Mouse (Mus musculus) heart, embryonic 14.5 days (tissue): ENCODE data around the gene Gm21985. TPM values are rescaled to one million over a fixed set of nuclear protein-coding genes. Genes with fewer than 3 reads are reported as not detected.
A peak's percentile ranks its signal among the peaks of the same experiment; 100 is the strongest.

Source experiments
- ATAC-seq: fragments of 200-750 bp; cut with Nextera tagmentation; 2 replicates; pipeline ENCODE4 v1.8.0; 2017; ENCODE audit warnings: low read depth, moderate TSS enrichment; ENCODE audit not compliant: insufficient number of reproducible peaks, insufficient read depth, low FRiP score
- H3K27ac ChIP-seq, 2 experiments: fragments of 200-500 bp in 1 of 2; fragments of 300-500 bp in 1 of 2; sonication (generic) in 1 of 2; replicated peaks in 1 of 2; 2 replicates each; pipeline ENCODE4 v1.5.1; 2012 to 2014; ENCODE audit warnings: low read depth in 2 of 2, low read length in 2 of 2, control low read depth in 1 of 2, mild to moderate bottlenecking in 1 of 2, mixed read lengths in 1 of 2; ENCODE audit not compliant: control insufficient read depth in 1 of 2, insufficient read depth in 1 of 2
- H3K27me3 ChIP-seq: fragments of 300-500 bp; sonication (generic); 2 replicates; pipeline ENCODE4 v1.6.1; 2014; ENCODE audit warnings: mild to moderate bottlenecking, low read length, control low read depth; ENCODE audit not compliant: control insufficient read depth, insufficient read depth
- H3K36me3 ChIP-seq: fragments of 300-500 bp; sonication (generic); 2 replicates; pipeline ENCODE4 v1.6.1; 2014; ENCODE audit warnings: mild to moderate bottlenecking, control low read depth, low read length, mixed read lengths; ENCODE audit not compliant: control insufficient read depth, insufficient read depth
- H3K4me1 ChIP-seq, 2 experiments: fragments of 200-500 bp in 1 of 2; fragments of 300-500 bp in 1 of 2; sonication (generic) in 1 of 2; 2 replicates each; pipeline ENCODE4 v1.6.1; 2012 to 2014; ENCODE audit warnings: low read length in 2 of 2, control low read depth in 1 of 2, mixed read lengths in 1 of 2; ENCODE audit not compliant: control insufficient read depth in 2 of 2, insufficient read depth in 2 of 2
- H3K4me2 ChIP-seq: fragments of 300-500 bp; sonication (generic); 2 replicates; pipeline ENCODE4 v1.6.1; 2014; ENCODE audit warnings: mild to moderate bottlenecking, low read length
- H3K4me3 ChIP-seq, 2 experiments: fragments of 200-500 bp in 1 of 2; fragments of 300-500 bp in 1 of 2; sonication (generic) in 1 of 2; 2 replicates each; pipeline ENCODE4 v1.5.1; 2012 to 2014; ENCODE audit warnings: low read length in 2 of 2, mild to moderate bottlenecking in 2 of 2, control low read depth in 1 of 2, low read depth in 1 of 2, moderate library complexity in 1 of 2; ENCODE audit not compliant: control insufficient read depth in 1 of 2, insufficient read depth in 1 of 2
- H3K9ac ChIP-seq: fragments of 300-500 bp; sonication (generic); 2 replicates; pipeline ENCODE4 v1.6.1; 2014; ENCODE audit warnings: mild to moderate bottlenecking, low read length
- H3K9me3 ChIP-seq: fragments of 300-500 bp; sonication (generic); 2 replicates; pipeline ENCODE4 v1.6.1; 2016; ENCODE audit warnings: low read length, control low read depth; ENCODE audit not compliant: control insufficient read depth
- WGBS: fragments of 180-500 bp; shearing (Covaris S2); extraction: QIAGEN DNeasy Blood & Tissue Kit; methylation state at CpG from one replicate; pipeline ENCODE4 v1.1.7; 2014; 5-methylcytosine and 5-hydroxymethylcytosine counted together
- polyA plus RNA-seq: library from polyadenylated mRNA; unstranded; fragments of >200 nt; fragmentation: Nextera tagmentation; extraction: Ambion mirVana; gene quantifications from 2 replicates; pipeline ENCODE4 v1.2.1, GENCODE M21; 2014

The Gm21985 gene
- polyA plus RNA-seq, 1 experiment from 2014 or later: not detected

DNA sequence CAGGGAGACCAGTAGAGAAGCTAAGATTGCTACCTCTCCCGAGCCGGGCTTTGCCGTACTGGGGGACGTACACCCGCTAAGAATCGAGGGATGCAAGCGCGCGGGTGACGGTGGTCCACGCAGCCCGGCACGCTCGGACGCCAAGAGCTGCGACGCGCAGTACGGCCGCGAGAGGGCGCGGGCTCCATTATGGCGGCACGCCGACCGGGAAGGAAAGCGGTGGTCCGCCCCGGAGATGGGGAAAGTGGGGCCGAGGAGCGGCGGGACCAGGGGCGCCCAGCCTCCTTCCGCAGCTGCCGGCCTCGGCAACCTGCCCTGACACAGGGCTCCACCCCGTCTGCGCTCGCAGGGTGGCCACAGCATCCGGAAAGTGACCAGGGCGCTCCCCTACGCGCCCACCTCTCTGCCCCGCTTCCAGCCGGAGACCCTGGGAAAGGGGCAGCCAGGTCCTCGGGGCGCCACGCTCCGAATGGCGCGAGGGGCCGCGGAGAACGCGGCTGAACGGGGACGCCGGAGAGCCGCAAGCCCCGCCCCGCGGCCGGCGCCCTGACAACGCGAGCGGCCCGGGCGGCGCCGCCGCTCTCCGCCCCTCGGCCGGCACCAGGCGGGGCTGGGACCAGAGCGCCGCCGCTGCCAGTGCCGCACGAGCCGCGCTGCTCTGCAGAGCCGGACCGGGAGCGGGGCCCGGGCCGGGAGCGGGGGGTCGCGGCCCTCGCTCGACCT, 26.7 kb upstream of the Gm21985 start, which contains the start of gene Lpcat4:
Gene Lpcat4, plus strand, starts transcription at position 257 of the 723 bp plus-strand sequence.
- Histone ChIP-seq H3K4me1 (peaks cover 4 to 14% of the 10 kb centered on the region in 2 experiments), H3K4me3 (peak within 1 kb of the TSS; percentile 87 to 94), H3K27me3 (no peaks in the 10 kb centered on the region), H3K4me2 (peak within 1 kb of the TSS; percentile 98), H3K9ac (peak within 1 kb of the TSS; percentile 86), H3K9me3 (no peaks in the 10 kb centered on the region), H3K36me3 (peaks cover 8% of the 10 kb centered on the region), H3K27ac (peak within 1 kb of the TSS; percentile 89 to 93)
- ATAC-seq: peak; percentile 85
- WGBS: under 1% methylated on average over 88 of the region's 94 CpGs

DNA sequence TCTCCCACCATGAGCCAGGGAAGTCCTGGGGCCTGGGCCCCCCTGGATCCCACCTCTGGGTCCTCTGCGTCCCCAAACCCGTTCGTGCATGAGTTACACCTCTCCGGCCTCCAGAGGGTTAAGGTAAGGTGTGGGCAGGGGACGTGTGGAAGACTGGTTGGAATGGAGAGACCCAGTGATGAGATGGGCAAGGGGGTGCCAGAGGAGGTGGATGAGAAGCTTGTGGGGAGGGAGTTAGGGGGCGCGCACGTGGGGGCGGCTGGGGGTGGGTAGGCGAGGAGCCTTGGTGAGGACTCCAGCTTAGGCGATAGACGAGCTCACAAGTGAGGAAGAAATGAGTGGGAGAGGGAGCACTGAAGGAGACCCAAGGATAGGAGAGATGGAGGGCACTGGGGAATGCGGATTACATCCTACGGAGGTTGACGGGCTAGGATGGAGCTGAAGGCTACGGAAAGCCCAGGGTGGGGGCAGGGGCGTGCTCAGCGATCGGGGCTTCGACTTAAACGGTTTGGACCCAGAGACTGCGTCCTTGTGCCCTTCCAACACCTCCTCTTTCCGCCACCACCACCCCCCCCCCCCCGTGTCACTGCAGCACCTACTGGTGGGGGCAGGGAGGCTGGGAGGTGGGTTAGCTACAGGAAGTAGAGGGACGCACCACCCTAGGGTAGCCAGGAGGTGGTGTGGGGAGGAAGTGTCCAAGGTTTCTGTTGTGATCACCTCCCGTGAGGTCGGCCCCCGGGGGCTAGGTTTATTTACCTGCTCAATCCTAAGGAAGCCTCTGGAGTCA, 26.0 kb upstream of the Gm21985 start:
- no peaks in the 10 kb centered on the region for H3K9me3 ChIP-seq
- 1% methylated on average over 27 of the region's 28 CpGs for WGBS
- H3K9ac ChIP-seq: peak overlapping the region; percentile 86
- peaks cover 4 to 14% of the 10 kb centered on the region in 2 experiments for H3K4me1 ChIP-seq
- H3K4me2 ChIP-seq: peak overlapping the region; percentile 98
- no peaks in the 10 kb centered on the region for H3K27me3 ChIP-seq
- peak; percentile 37 for ATAC-seq
- peaks cover 14% of the 10 kb centered on the region for H3K36me3 ChIP-seq
- peak overlapping the region; percentile 87 to 94 for H3K4me3 ChIP-seq
- H3K27ac ChIP-seq: peak overlapping the region in 1 of 2 experiments; percentile 89; a peak in 2 of 4 replicates

DNA sequence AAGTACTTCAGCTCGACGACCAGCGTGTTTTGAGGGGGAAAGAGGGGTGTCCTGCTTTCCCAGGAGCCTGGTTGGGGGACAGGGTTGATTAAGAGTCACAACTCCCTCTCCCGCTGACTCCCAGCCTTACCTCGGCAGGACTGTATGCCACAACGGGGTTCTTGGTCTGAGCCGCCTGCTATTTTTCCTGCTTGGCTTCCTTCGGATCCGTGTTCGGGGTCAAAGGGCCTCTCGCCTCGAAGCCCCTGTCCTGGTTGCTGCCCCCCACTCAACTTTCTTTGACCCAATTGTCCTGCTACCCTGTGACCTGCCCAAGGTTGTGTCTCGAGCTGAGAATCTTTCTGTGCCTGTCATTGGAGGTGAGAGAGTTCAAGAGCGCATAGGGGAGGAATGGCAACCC, 24.3 kb upstream of the Gm21985 start:
- Histone ChIP-seq H3K27me3 (no peaks in the 10 kb centered on the region), H3K9me3 (no peaks in the 10 kb centered on the region), H3K4me1 (peaks cover 4 to 14% of the 10 kb centered on the region in 2 experiments), H3K4me3 (no peak overlapping the region), H3K4me2 (no peak overlapping the region), H3K9ac (no peak overlapping the region), H3K36me3 (peaks cover 27% of the 10 kb centered on the region), H3K27ac (no peak overlapping the region)
- WGBS: 77% methylated on average over 14 of the region's 14 CpGs
- no peak for ATAC-seq

DNA sequence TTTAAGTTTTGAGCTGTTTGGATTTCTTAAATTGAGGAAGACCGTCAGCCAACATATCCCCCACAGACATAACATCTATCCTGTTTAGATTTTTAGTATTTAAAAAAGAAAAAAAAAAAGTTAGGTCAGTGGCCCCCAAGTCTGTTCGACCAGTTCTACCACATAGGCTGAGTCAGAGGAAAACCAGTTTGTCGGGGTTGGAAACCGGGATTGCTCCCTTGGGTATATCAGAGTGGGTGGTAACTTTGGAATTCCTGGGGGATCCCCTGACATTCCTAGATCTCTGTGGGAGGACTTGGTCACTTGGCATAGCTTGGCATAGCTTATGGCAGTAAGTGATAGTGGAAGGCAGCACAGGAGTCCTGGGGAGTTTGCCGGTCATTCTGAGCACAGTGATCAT, 20.8 kb upstream of the Gm21985 start:
- H3K27me3 ChIP-seq: no peaks in the 10 kb centered on the region
- ATAC-seq: no peak
- WGBS: 84% methylated on average over 5 of the region's 5 CpGs
- H3K4me2 ChIP-seq: no peak overlapping the region
- H3K4me1 ChIP-seq: peaks cover 4 to 5% of the 10 kb centered on the region in 2 experiments
- H3K36me3 ChIP-seq: peaks cover 27% of the 10 kb centered on the region
- no peaks in the 10 kb centered on the region for H3K9me3 ChIP-seq
- no peak overlapping the region for H3K4me3 ChIP-seq
- H3K9ac ChIP-seq: no peak overlapping the region
- H3K27ac ChIP-seq: no peak overlapping the region

DNA sequence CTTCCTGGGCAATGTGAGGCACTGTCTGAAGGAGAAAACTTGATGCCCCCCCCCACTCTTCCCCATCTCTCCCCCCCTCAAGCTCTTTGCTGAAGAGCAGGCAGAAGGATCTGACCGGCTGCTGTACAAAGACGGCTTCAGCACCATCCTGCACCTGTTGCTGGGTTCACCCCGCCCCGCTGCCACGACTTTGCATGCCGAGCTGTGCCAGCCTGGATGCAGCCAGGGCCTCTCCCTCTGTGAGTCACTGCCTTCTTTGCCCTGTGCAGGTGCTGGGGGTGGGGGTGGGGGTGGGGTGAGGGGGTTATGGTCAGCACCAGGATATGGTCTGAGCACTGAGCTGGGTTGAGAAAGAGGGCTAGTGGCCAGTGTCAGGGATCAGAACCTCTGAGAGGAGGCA, 19.9 kb upstream of the Gm21985 start:
- ATAC-seq: 0 out of 2 replicates have a peak, but pooled peaks have one; percentile 15
- Histone ChIP-seq H3K27ac (no peak overlapping the region), H3K4me2 (no peak overlapping the region)

DNA sequence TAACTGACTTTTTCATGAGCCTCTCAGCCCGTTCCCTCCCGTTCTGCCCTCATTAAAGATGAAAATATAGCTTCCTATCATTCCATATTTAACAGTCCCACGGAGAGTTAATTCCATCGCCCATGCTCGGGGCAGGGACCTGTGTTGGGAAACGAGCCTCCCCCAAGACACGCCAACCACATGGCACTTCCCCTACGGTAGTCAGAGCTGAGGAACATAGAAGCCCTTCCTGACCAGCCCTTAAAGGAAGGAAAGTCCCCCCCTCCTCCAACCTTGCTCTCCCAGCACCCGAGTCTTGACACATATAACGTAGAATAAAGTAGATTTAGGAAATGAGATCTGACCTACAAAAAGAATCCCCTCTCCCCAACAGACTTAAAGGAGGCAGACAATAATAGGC, 18.8 kb upstream of the Gm21985 start:
- Histone ChIP-seq H3K4me1 (no peaks in the 10 kb centered on the region), H3K9me3 (no peaks in the 10 kb centered on the region), H3K4me2 (no peak overlapping the region), H3K9ac (no peak overlapping the region), H3K27ac (no peak overlapping the region), H3K36me3 (peaks cover 27% of the 10 kb centered on the region), H3K4me3 (no peak overlapping the region), H3K27me3 (no peaks in the 10 kb centered on the region)
- no peak for ATAC-seq
- 84% methylated on average over 10 of the region's 10 CpGs for WGBS

More for the DNA sequence above, 19.9 kb upstream of the Gm21985 start:
- Histone ChIP-seq H3K27me3 (no peaks in the 10 kb centered on the region), H3K36me3 (peaks cover 27% of the 10 kb centered on the region), H3K9ac (no peak overlapping the region), H3K4me1 (no peaks in the 10 kb centered on the region), H3K4me3 (no peak overlapping the region), H3K9me3 (no peaks in the 10 kb centered on the region)
- 88% methylated on average over 6 of the region's 6 CpGs for WGBS

DNA sequence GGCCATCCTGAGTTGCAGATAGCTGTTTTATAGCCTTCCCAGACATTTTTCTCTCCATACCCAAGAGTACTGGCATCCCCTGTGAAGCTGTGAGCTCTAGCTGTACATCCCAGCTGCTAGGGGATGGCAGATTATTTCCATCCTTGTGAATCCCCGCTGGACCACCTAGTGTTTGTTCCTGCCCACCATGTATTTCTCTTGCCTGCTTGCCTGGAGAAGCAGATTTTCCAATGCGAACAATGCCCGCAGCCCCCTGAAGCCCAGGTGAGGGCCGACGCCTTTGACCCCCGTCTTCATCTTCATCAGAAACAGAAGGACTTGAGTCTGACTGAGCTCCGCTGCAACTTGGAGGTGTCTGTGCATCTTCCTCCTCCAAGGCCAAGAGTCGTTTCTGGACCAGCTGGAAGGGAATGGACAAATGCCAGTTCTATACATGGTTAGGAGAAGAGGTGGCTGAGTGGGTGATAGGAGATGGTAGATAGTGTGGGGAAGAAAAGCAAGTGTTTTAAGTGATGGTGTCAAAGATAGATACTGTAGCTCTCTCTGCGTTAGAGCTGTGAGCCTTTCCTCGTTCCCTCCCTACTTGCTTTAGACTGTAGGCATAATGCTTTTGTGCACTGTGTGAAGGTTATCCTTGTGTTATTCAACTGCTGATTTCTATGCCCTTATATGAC, 16.2 kb upstream of the Gm21985 start:
- H3K9ac ChIP-seq: no peak overlapping the region
- 81% methylated on average over 10 of the region's 10 CpGs for WGBS

More for the DNA sequence above, 16.2 kb upstream of the Gm21985 start:
- Histone ChIP-seq H3K4me3 (no peak overlapping the region), H3K4me1 (no peaks in the 10 kb centered on the region), H3K9me3 (no peaks in the 10 kb centered on the region), H3K27me3 (no peaks in the 10 kb centered on the region), H3K36me3 (peaks cover 13% of the 10 kb centered on the region; the same call in 1 of the 2 replicates), H3K4me2 (no peak overlapping the region), H3K27ac (no peak overlapping the region)
- no peak for ATAC-seq
